Mouse (Mus musculus) heart, postnatal 10 days (tissue): ENCODE data around the gene L3mbtl4. TPM values are rescaled to one million over a fixed set of nuclear protein-coding genes. Genes with fewer than 3 reads are reported as not detected.

Experiments used
- DNase-seq, 2 experiments: peaks; one replicate each; pipeline ENCODE4 v3.0.0; 2021
- intact Hi-C: fragments of 180-260 bp; cut with DNase I; formaldehyde crosslinking; loops from one replicate; pipeline ENCODE4 v1.15.1; 2025
- total RNA-seq, 2 experiments: library from RNA; stranded (reverse); gene quantifications; 2 replicates each; pipeline ENCODE4 v1.2.3; 2021

L3mbtl4 gene
- not detected for total RNA-seq

- DNase-seq = no peak
- intact Hi-C loops = no loop called here
Observed at GRCm38 (mm10) chr17:68273527-68273926, at the start of gene L3mbtl4. L3mbtl4 (plus strand) TSS chr17:68273797.

- intact Hi-C loops = no loop called here
Observed at GRCm38 (mm10) chr17:68230484-68230883, 43.1 kb upstream of the L3mbtl4 start.

GRCm38 (mm10) chr17:68235380-68235779, 38.2 kb upstream of the L3mbtl4 start:
- intact Hi-C loops = no loop called here
- DNase-seq = no peak

More at GRCm38 (mm10) chr17:68230484-68230883, 43.1 kb upstream of the L3mbtl4 start:
- DNase-seq = peak; percentile 29 to 38

GRCm38 (mm10) chr17:68236992-68237391, 36.6 kb upstream of the L3mbtl4 start:
- no peak for DNase-seq
- intact Hi-C loops = no loop called here

- intact Hi-C loops = no loop called here
- no peak for DNase-seq
Observed at GRCm38 (mm10) chr17:68240171-68240570, 33.4 kb upstream of the L3mbtl4 start.

GRCm38 (mm10) chr17:68264835-68265557, 8.6 kb upstream of the L3mbtl4 start:
- intact Hi-C loops = no loop called here
- no peak for DNase-seq

- no peak for DNase-seq
- intact Hi-C loops = no loop called here
Observed at GRCm38 (mm10) chr17:68273954-68274353, 357 bp downstream of the L3mbtl4 start.

- DNase-seq = no peak
- intact Hi-C loops = no loop called here
Observed at GRCm38 (mm10) chr17:68275138-68275537, 1.5 kb downstream of the L3mbtl4 start.

- DNase-seq = no peak
Observed at GRCm38 (mm10) chr17:68280915-68281314, 7.3 kb downstream of the L3mbtl4 start.

GRCm38 (mm10) chr17:68285119-68285782, 11.7 kb downstream of the L3mbtl4 start:
- no peak for DNase-seq
- intact Hi-C loops = no loop called here

More at GRCm38 (mm10) chr17:68280915-68281314, 7.3 kb downstream of the L3mbtl4 start:
- intact Hi-C loops = no loop called here

- no peak for DNase-seq
- intact Hi-C loops = no loop called here
Observed at GRCm38 (mm10) chr17:68288094-68288493, 14.5 kb downstream of the L3mbtl4 start.

- DNase-seq = no peak
- intact Hi-C loops = no loop called here
Observed at GRCm38 (mm10) chr17:68288699-68289098, 15.1 kb downstream of the L3mbtl4 start.

GRCm38 (mm10) chr17:68291713-68292364, 18.2 kb downstream of the L3mbtl4 start:
- DNase-seq = no peak
- intact Hi-C loops = no loop called here

GRCm38 (mm10) chr17:68308381-68308780, 34.8 kb downstream of the L3mbtl4 start:
- intact Hi-C loops = no loop called here
- DNase-seq = no peak

GRCm38 (mm10) chr17:68312286-68312927, 38.8 kb downstream of the L3mbtl4 start:
- DNase-seq = no peak

GRCm38 (mm10) chr17:68320940-68321339, 47.3 kb downstream of the L3mbtl4 start:
- DNase-seq = no peak
- intact Hi-C loops = no loop called here

More at GRCm38 (mm10) chr17:68312286-68312927, 38.8 kb downstream of the L3mbtl4 start:
- intact Hi-C loops = no loop called here

GRCm38 (mm10) chr17:68322607-68323006, 49.0 kb downstream of the L3mbtl4 start:
- no peak for DNase-seq
- intact Hi-C loops = no loop called here

GRCm38 (mm10) chr17:68332225-68332624, 58.6 kb downstream of the L3mbtl4 start:
- DNase-seq = no peak
- intact Hi-C loops = no loop called here

- intact Hi-C loops = no loop called here
- DNase-seq = peak in 1 of 2 experiments; percentile 5
Observed at GRCm38 (mm10) chr17:68333382-68333781, 59.8 kb downstream of the L3mbtl4 start.

- intact Hi-C loops = no loop called here
- peak in 1 of 2 experiments; percentile 7 for DNase-seq
Observed at GRCm38 (mm10) chr17:68338917-68339553, 65.4 kb downstream of the L3mbtl4 start.

GRCm38 (mm10) chr17:68357687-68358086, 84.1 kb downstream of the L3mbtl4 start:
- no peak for DNase-seq
- intact Hi-C loops = no loop called here
